Mouse (Mus musculus): ENCODE measurements around the gene Taf1. TPM values are rescaled to one million over a fixed set of nuclear protein-coding genes. Genes with fewer than 3 reads are reported as not detected.

Taf1 gene
- polyA plus RNA-seq, 1 experiment = 34.1 TPM

DNA sequence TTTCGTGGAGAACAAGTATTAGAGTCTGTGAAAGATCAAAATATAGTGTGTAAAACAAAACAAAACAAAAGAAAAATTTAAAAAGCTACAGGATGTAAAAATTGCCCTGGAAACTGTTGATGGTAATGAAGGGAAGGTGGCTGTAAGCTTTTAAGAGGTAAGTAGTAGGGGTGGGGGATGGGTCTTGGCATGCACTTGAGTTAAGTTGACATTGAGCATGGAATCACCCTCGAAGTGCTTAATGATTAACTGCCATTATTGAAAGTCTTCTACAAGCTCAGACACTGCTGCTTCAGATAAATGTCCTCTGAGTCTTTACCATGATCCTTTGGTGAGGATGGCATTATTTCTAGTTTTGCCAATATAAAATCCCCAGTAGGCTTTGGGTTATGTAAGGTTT, 112.8 kb downstream of the Taf1 start:
- no peak overlapping the region for H3K4me3 ChIP-seq (ENCODE audit: insufficient read depth, low read length)

DNA sequence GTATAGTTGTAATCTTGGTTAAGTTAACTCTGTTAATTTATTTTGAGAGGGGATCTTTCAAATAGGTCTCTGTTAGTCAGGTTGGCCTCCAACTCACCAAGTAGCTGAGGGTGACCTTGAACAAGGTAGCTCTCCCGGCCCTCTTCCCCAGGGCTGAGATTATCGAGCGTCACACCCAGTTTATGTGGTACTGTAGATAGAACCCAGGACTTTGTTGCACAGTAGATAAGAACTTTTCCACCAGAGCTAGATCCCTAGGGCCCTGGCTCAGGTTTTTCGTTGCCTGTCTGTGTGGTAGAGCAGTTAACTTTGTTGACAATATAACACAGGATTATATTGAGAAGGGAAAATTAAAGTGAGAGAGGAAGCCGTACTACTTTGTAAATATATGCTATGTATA, 114.1 kb downstream of the Taf1 start:
- no peak overlapping the region for H3K4me3 ChIP-seq (ENCODE audit: insufficient read depth, low read length)
- no peak overlapping the region for H3K27ac ChIP-seq (ENCODE audit: insufficient read depth, low read length)
- H3K4me1 ChIP-seq (ENCODE audit: control insufficient read depth, insufficient read depth, low read length) = peaks cover 2% of the 10 kb centered on the region
- TF ChIP-seq CTCF (IDR thresholded peaks at IDR 0.05; ENCODE audit: extremely low read depth, insufficient read depth, low read length) (no peak), POLR2A (IDR thresholded peaks at IDR 0.05; ENCODE audit: extremely low read depth, insufficient read depth, low read length) (no peak)

More for the DNA sequence above, 112.8 kb downstream of the Taf1 start:
- H3K4me1 ChIP-seq (ENCODE audit: control insufficient read depth, insufficient read depth, low read length) = peaks cover 2% of the 10 kb centered on the region
- no peak overlapping the region for H3K27ac ChIP-seq (ENCODE audit: insufficient read depth, low read length)
- TF ChIP-seq POLR2A (IDR thresholded peaks at IDR 0.05; ENCODE audit: extremely low read depth, insufficient read depth, low read length) (no peak), CTCF (IDR thresholded peaks at IDR 0.05; ENCODE audit: extremely low read depth, insufficient read depth, low read length) (no peak)

Other genes with a start within 250 kb of the Taf1 start
- 49.1 and 51.5 TPM in 2 replicates for gene Nlgn3, start 233.6 kb upstream of the Taf1 start, polyA plus RNA-seq (2012; rRNA removed)
- gene Gjb1, start 156.4 kb upstream of the Taf1 start, polyA plus RNA-seq (2012; rRNA removed) = 24.2 and 34.6 TPM in 2 replicates
- gene Zmym3, start 111.9 kb upstream of the Taf1 start, polyA plus RNA-seq (2012; rRNA removed) = 177 and 193 TPM in 2 replicates
- gene Nono, start 103.4 kb upstream of the Taf1 start, polyA plus RNA-seq (2012; rRNA removed) = 112 and 117 TPM in 2 replicates
- gene Itgb1bp2, start 83.6 kb upstream of the Taf1 start, polyA plus RNA-seq (2012; rRNA removed) = 1.8 and 1.9 TPM in 2 replicates
- 301 and 326 TPM in 2 replicates for gene Ogt, start 107.3 kb downstream of the Taf1 start, polyA plus RNA-seq (2012; rRNA removed)
- 0.13 TPM in 2 replicates for gene Cxcr3, start 201.5 kb downstream of the Taf1 start, polyA plus RNA-seq (2012; rRNA removed)

Measured in cortical plate, adult 2 months (tissue).